Mouse (Mus musculus) G1E-ER4 (cell line): ENCODE measurements around the gene Dnajb13. TPM values are rescaled to one million over a fixed set of nuclear protein-coding genes. Genes with fewer than 3 reads are reported as not detected.
A peak's percentile ranks its signal among the peaks of the same experiment; 100 is the strongest.

Source experiments
- GATA1 ChIP-seq: IDR thresholded peaks from one replicate; pipeline ENCODE4 v1.8.0; 2012; ENCODE audit warnings: low read length, inconsistent platforms
- polyA plus RNA-seq: library from polyadenylated mRNA; stranded (reverse); fragments of >175 nt; gene quantifications from 2 replicates; pipeline ENCODE4 v1.2.3, GENCODE M21; 2012

Dnajb13 gene
- polyA plus RNA-seq, 1 experiment: not detected

GRCm38 (mm10) chr7:100479100-100479822 lies 35.5 kb downstream of the Dnajb13 start:
- TF ChIP-seq GATA1: no peak

GRCm38 (mm10) chr7:100474680-100475079 lies 40.1 kb downstream of the Dnajb13 start:
- no peak for TF ChIP-seq GATA1

- no peak for TF ChIP-seq GATA1
Observed at GRCm38 (mm10) chr7:100473846-100474454, 40.8 kb downstream of the Dnajb13 start.

- TF ChIP-seq GATA1: no peak
Observed at GRCm38 (mm10) chr7:100472777-100473176, 42.0 kb downstream of the Dnajb13 start, which contains the start of gene Ucp3. Ucp3 (plus strand) TSS chr7:100472990.

- no peak for TF ChIP-seq GATA1
Observed at GRCm38 (mm10) chr7:100471407-100471797, 43.4 kb downstream of the Dnajb13 start.

GRCm38 (mm10) chr7:100470796-100471406 lies 43.9 kb downstream of the Dnajb13 start:
- TF ChIP-seq GATA1: no peak

- no peak for TF ChIP-seq GATA1
Observed at GRCm38 (mm10) chr7:100469502-100469901, 45.3 kb downstream of the Dnajb13 start.

- no peak for TF ChIP-seq GATA1
Observed at GRCm38 (mm10) chr7:100468761-100469160, 46.0 kb downstream of the Dnajb13 start.

- peak; percentile 86 for TF ChIP-seq GATA1
Observed at GRCm38 (mm10) chr7:100466781-100467510, 47.8 kb downstream of the Dnajb13 start.

- TF ChIP-seq GATA1: no peak
Observed at GRCm38 (mm10) chr7:100465656-100466309, 49.0 kb downstream of the Dnajb13 start.

GRCm38 (mm10) chr7:100465248-100465647 lies 49.5 kb downstream of the Dnajb13 start:
- no peak for TF ChIP-seq GATA1

- no peak for TF ChIP-seq GATA1
Observed at GRCm38 (mm10) chr7:100464248-100464647, 50.5 kb downstream of the Dnajb13 start.

GRCm38 (mm10) chr7:100463757-100464156 lies 51.0 kb downstream of the Dnajb13 start:
- no peak for TF ChIP-seq GATA1

- TF ChIP-seq GATA1: no peak
Observed at GRCm38 (mm10) chr7:100463194-100463593, 51.6 kb downstream of the Dnajb13 start.

GRCm38 (mm10) chr7:100461621-100462151 lies 53.1 kb downstream of the Dnajb13 start:
- TF ChIP-seq GATA1: no peak
